Mouse (Mus musculus) MEL (cell line): ENCODE measurements around the gene Olfr457. TPM values are rescaled to one million over a fixed set of nuclear protein-coding genes. Genes with fewer than 3 reads are reported as not detected.

ENCODE experiments used
- DNase-seq: peaks from one replicate; pipeline ENCODE4 v3.0.0; 2011; ENCODE audit warnings: low read depth, low spot score
- H3K27ac ChIP-seq: 2 replicates; pipeline ENCODE4 v1.5.1; 2012; ENCODE audit warnings: low read depth, mild to moderate bottlenecking, control low read depth, low read length, moderate library complexity; ENCODE audit not compliant: control insufficient read depth
- H3K27me3 ChIP-seq, 2 experiments: fragments of 150-350 bp in 1 of 2; sonication (generic) in 1 of 2; 2 replicates each; pipeline ENCODE4 v1.6.1; 2012; ENCODE audit warnings: low read length in 2 of 2, mild to moderate bottlenecking in 2 of 2, improper control_type of control experiment in 1 of 2, moderate library complexity in 1 of 2; ENCODE audit not compliant: insufficient read depth in 2 of 2, control insufficient read depth in 1 of 2
- H3K36me3 ChIP-seq, 2 experiments: 2 replicates each; pipeline ENCODE4 v1.6.1; 2012 to 2014; ENCODE audit warnings: low read length in 2 of 2, improper control_type of control experiment in 1 of 2, inconsistent platforms in 1 of 2, mild to moderate bottlenecking in 1 of 2; ENCODE audit not compliant: insufficient read depth in 2 of 2, control insufficient read depth in 1 of 2
- H3K4me1 ChIP-seq, 2 experiments: fragments of 150-350 bp in 1 of 2; sonication (generic) in 1 of 2; 2 replicates each; pipeline ENCODE4 v1.6.1; 2012; ENCODE audit warnings: low read length in 2 of 2, improper control_type of control experiment in 1 of 2, mild to moderate bottlenecking in 1 of 2; ENCODE audit not compliant: insufficient read depth in 2 of 2, control insufficient read depth in 1 of 2
- H3K4me3 ChIP-seq, 2 experiments: fragments of 150-350 bp in 1 of 2; sonication (generic) in 1 of 2; 2 replicates each; pipeline ENCODE4 v1.5.1; 2012; ENCODE audit warnings: low read depth in 2 of 2, low read length in 2 of 2, mild to moderate bottlenecking in 2 of 2, moderate library complexity in 2 of 2, control low read depth in 1 of 2, improper control_type of control experiment in 1 of 2; ENCODE audit not compliant: control insufficient read depth in 1 of 2, insufficient read depth in 1 of 2
- H3K79me2 ChIP-seq: 2 replicates; pipeline ENCODE4 v1.6.1; 2012; ENCODE audit warnings: mild to moderate bottlenecking, low read length, moderate library complexity; ENCODE audit not compliant: control insufficient read depth, poor library complexity, insufficient read depth
- H3K9ac ChIP-seq: 2 replicates; pipeline ENCODE4 v1.6.1; 2012; ENCODE audit warnings: low read depth, mild to moderate bottlenecking, control low read depth, low read length, moderate library complexity; ENCODE audit not compliant: control insufficient read depth, poor library complexity, severe bottlenecking
- H3K9me3 ChIP-seq: fragments of 150-350 bp; sonication (generic); replicated peaks from 2 replicates; pipeline ENCODE4 v1.6.1; 2012; ENCODE audit warnings: mild to moderate bottlenecking, low read length, improper control_type of control experiment, moderate library complexity; ENCODE audit not compliant: insufficient read depth
- BHLHE40 ChIP-seq: IDR thresholded peaks from 2 replicates; pipeline ENCODE4 v1.6.1; 2012; ENCODE audit warnings: low read depth, mild to moderate bottlenecking, inconsistent platforms, low read length, improper control_type of control experiment, borderline replicate concordance
- CTCF ChIP-seq, 3 experiments: IDR thresholded peaks in 2 of 3; conservative IDR thresholded peaks in 1 of 3; 2 replicates each; pipeline ENCODE4 v1.5.1; 2011 to 2012; ENCODE audit warnings: low read length in 3 of 3, low read depth in 2 of 3, mild to moderate bottlenecking in 2 of 3, improper control_type of control experiment in 1 of 3, inconsistent platforms in 1 of 3, mixed read lengths in 1 of 3, moderate library complexity in 1 of 3; ENCODE audit not compliant: control insufficient read depth in 1 of 3, insufficient read depth in 1 of 3, poor library complexity in 1 of 3, severe bottlenecking in 1 of 3
- EP300 ChIP-seq, 2 experiments: IDR thresholded peaks; 2 replicates each; pipeline ENCODE4 v1.6.1; 2011; ENCODE audit warnings: improper control_type of control experiment in 2 of 2, low read length in 2 of 2, low read depth in 1 of 2, mild to moderate bottlenecking in 1 of 2
- ETS1 ChIP-seq: IDR thresholded peaks from 2 replicates; pipeline ENCODE4 v1.6.1; 2012; ENCODE audit warnings: low read depth, mild to moderate bottlenecking, inconsistent platforms, low read length, improper control_type of control experiment, moderate library complexity
- GATA1 ChIP-seq: IDR thresholded peaks from 2 replicates; pipeline ENCODE4 v1.6.1; 2011; ENCODE audit warnings: low read depth, low read length, improper control_type of control experiment
- KAT2A ChIP-seq: conservative IDR thresholded peaks from 2 replicates; pipeline ENCODE4 v1.6.1; 2012; ENCODE audit warnings: low read depth, low read length, improper control_type of control experiment, inconsistent platforms
- MAFK ChIP-seq: IDR thresholded peaks from 2 replicates; pipeline ENCODE4 v1.6.1; 2011; ENCODE audit warnings: low read depth, mild to moderate bottlenecking, low read length, improper control_type of control experiment, borderline replicate concordance
- MAX ChIP-seq: IDR thresholded peaks from 2 replicates; pipeline ENCODE4 v1.6.1; 2011; ENCODE audit warnings: low read length, improper control_type of control experiment
- MAZ ChIP-seq: IDR thresholded peaks from 2 replicates; pipeline ENCODE4 v1.6.1; 2012; ENCODE audit warnings: low read depth, mild to moderate bottlenecking, inconsistent platforms, low read length, improper control_type of control experiment
- MEF2A ChIP-seq: IDR thresholded peaks from 2 replicates; pipeline ENCODE4 v1.6.1; 2014; ENCODE audit warnings: low read depth, mild to moderate bottlenecking, inconsistent platforms, low read length, improper control_type of control experiment; ENCODE audit not compliant: poor library complexity, insufficient replicate concordance, severe bottlenecking; ENCODE audit errors: extremely low read depth
- MXI1 ChIP-seq: IDR thresholded peaks from 2 replicates; pipeline ENCODE4 v1.6.1; 2011; ENCODE audit warnings: mild to moderate bottlenecking, low read depth, low read length, improper control_type of control experiment
- MYB ChIP-seq: IDR thresholded peaks from 2 replicates; pipeline ENCODE4 v1.6.1; 2011; ENCODE audit warnings: mild to moderate bottlenecking, low read depth, low read length, improper control_type of control experiment
- NELFE ChIP-seq: IDR thresholded peaks from 2 replicates; pipeline ENCODE4 v1.6.1; 2011; ENCODE audit warnings: low read depth, low read length, improper control_type of control experiment
- NRF1 ChIP-seq: IDR thresholded peaks from 2 replicates; pipeline ENCODE4 v1.6.1; 2014; ENCODE audit warnings: low read depth, mild to moderate bottlenecking, inconsistent platforms, low read length, improper control_type of control experiment, moderate library complexity; ENCODE audit not compliant: poor library complexity, insufficient read depth, severe bottlenecking
- POLR2A ChIP-seq, 2 experiments: IDR thresholded peaks; 2 replicates each; pipeline ENCODE4 v1.6.1; 2011 to 2012; ENCODE audit warnings: low read length in 2 of 2, mild to moderate bottlenecking in 2 of 2, control low read depth in 1 of 2, improper control_type of control experiment in 1 of 2, low read depth in 1 of 2, moderate library complexity in 1 of 2; ENCODE audit not compliant: control insufficient read depth in 1 of 2, insufficient read depth in 1 of 2, poor library complexity in 1 of 2
- POLR2AphosphoS2 ChIP-seq: IDR thresholded peaks from 2 replicates; pipeline ENCODE4 v1.6.1; 2011; ENCODE audit warnings: low read length, improper control_type of control experiment
- RAD21 ChIP-seq: IDR thresholded peaks from 2 replicates; pipeline ENCODE4 v1.6.1; 2011; ENCODE audit warnings: mild to moderate bottlenecking, low read depth, low read length, improper control_type of control experiment
- RCOR1 ChIP-seq: IDR thresholded peaks from 2 replicates; pipeline ENCODE4 v1.6.1; 2012; ENCODE audit warnings: low read depth, mild to moderate bottlenecking, inconsistent platforms, low read length, improper control_type of control experiment
- TAL1 ChIP-seq: IDR thresholded peaks from 2 replicates; pipeline ENCODE4 v1.6.1; 2012; ENCODE audit warnings: mild to moderate bottlenecking, inconsistent platforms, low read length, moderate library complexity, mixed read lengths
- ZKSCAN1 ChIP-seq: IDR thresholded peaks from 2 replicates; pipeline ENCODE4 v1.6.1; 2012; ENCODE audit warnings: low read depth, mild to moderate bottlenecking, inconsistent platforms, low read length, improper control_type of control experiment, moderate library complexity
- ZMIZ1 ChIP-seq: IDR thresholded peaks from 2 replicates; pipeline ENCODE4 v1.6.1; 2012; ENCODE audit warnings: low read depth, mild to moderate bottlenecking, inconsistent platforms, low read length, improper control_type of control experiment, moderate library complexity
- ZNF384 ChIP-seq: IDR thresholded peaks from 2 replicates; pipeline ENCODE4 v1.6.1; 2012; ENCODE audit warnings: low read depth, mild to moderate bottlenecking, inconsistent platforms, low read length, improper control_type of control experiment
- polyA plus RNA-seq, 2 experiments: library from polyadenylated mRNA; stranded (reverse) in 1 of 2; unstranded in 1 of 2; fragments of >175 nt in 1 of 2; fragments of >200 nt in 1 of 2; gene quantifications; 2 replicates each; pipeline versions ENCODE4 v1.2.1 to v1.2.4; 2012; ENCODE audit warnings: low replicate concordance in 2 of 2, low read depth in 1 of 2; ENCODE audit not compliant: insufficient read length in 2 of 2, insufficient read depth in 1 of 2, missing spikeins in 1 of 2
- total RNA-seq: library from RNA; depleted of rRNA; stranded (reverse); fragments of 300-350 nt; gene quantifications from 2 replicates; pipeline ENCODE4 v1.2.3, GENCODE M21; 2012

Olfr457 gene
- total and polyA plus RNA-seq, 3 experiments, result not detected

GRCm38 (mm10) chr6:42470542-42470941 lies 5.6 kb downstream of the Olfr457 start:
- H3K36me3 ChIP-seq, result no peaks in the 10 kb centered on the region
- TF ChIP-seq POLR2A (IDR thresholded peaks at IDR 0.05; ENCODE audit: control insufficient read depth in 1 of 2, insufficient read depth in 1 of 2, low read depth in 1 of 2, low read length in 2 of 2, poor library complexity in 1 of 2) (no peak), ZKSCAN1 (no peak), ZMIZ1 (no peak), ZNF384 (no peak), POLR2AphosphoS2 (no peak), GATA1 (no peak), KAT2A (no peak), BHLHE40 (no peak), EP300 (IDR thresholded peaks at IDR 0.05; ENCODE audit: low read depth in 1 of 2, low read length in 2 of 2) (no peak), MAFK (no peak), MAZ (no peak), MXI1 (no peak), ETS1 (no peak), TAL1 (no peak), NELFE (no peak), NRF1 (no peak), MAX (no peak)
- DNase-seq, result no peak

GRCm38 (mm10) chr6:42465096-42465495 lies 11.0 kb downstream of the Olfr457 start, which contains the start of gene Olfr458:
Gene Olfr458, minus strand, starts transcription at chr6:42465196.
- H3K27ac ChIP-seq, result no peak within 1 kb of the TSS
- no peak within 1 kb of the TSS for H3K4me3 ChIP-seq
- H3K79me2 ChIP-seq, result no peaks in the 10 kb centered on the region
- no peaks in the 10 kb centered on the region for H3K4me1 ChIP-seq
- no peak within 1 kb of the TSS for H3K9ac ChIP-seq
- no peak for DNase-seq
- no peaks in the 10 kb centered on the region for H3K36me3 ChIP-seq
- no peaks in the 10 kb centered on the region for H3K9me3 ChIP-seq
- no peaks in the 10 kb centered on the region for H3K27me3 ChIP-seq
- TF ChIP-seq RAD21 (no peak), MEF2A (no peak), ZMIZ1 (no peak), RCOR1 (no peak), MYB (no peak), CTCF (IDR thresholded peaks at IDR 0.05 in 2 of 3, conservative IDR thresholded peaks at IDR 0.05 in 1 of 3; ENCODE audit: control insufficient read depth in 1 of 3, insufficient read depth in 1 of 3, low read depth in 2 of 3, low read length in 3 of 3, poor library complexity in 1 of 3, severe bottlenecking in 1 of 3) (no peak), NRF1 (no peak)

More at GRCm38 (mm10) chr6:42470542-42470941, 5.6 kb downstream of the Olfr457 start:
- Histone ChIP-seq H3K9ac (no peak overlapping the region), H3K27me3 (no peaks in the 10 kb centered on the region), H3K4me1 (no peaks in the 10 kb centered on the region), H3K9me3 (no peaks in the 10 kb centered on the region), H3K27ac (no peak overlapping the region), H3K79me2 (no peaks in the 10 kb centered on the region), H3K4me3 (no peak overlapping the region)
